In genomic region chr2:131908351-131908861, GRCm38 (mm10) we compare ENCODE assay signal across 18 mouse cellular contexts. TPM values are rescaled to one million over a fixed set of nuclear protein-coding genes. Genes with fewer than 3 reads are reported as not detected.
DNase-seq lines count a peak whose midpoint lies in the region; ATAC-seq lines count a peak whose summit lies in the region.
"Had no signal": no experiment of that assay in that cellular context is flagged by ENCODE, and none has a peak within 500 bp of the region (broad histone marks: within the 10 kb centered on the region; RNA-seq: fewer than 3 reads in every experiment).

No protein-coding gene starts in this region.

- intact Hi-C loops in heart, postnatal 10 days (cut with DNase I): no loop called here

- H3K4me1 ChIP-seq in heart, embryonic 12.5 days (replicated peaks): peaks cover 33% of the 10 kb centered on the region
- H3K4me1 ChIP-seq in forebrain, embryonic 10.5 days: peaks cover 53% of the 10 kb centered on the region
- H3K4me1 ChIP-seq: stomach, embryonic 15.5 days had no signal

- H3K4me3 ChIP-seq in heart, embryonic 12.5 days: no peak overlapping the region
- H3K4me3 ChIP-seq in forebrain, embryonic 10.5 days: no peak overlapping the region
- H3K4me3 ChIP-seq: stomach, embryonic 15.5 days had no signal

- ATAC-seq in heart, embryonic 12.5 days (ENCODE audit: insufficient number of reproducible peaks, low FRiP score): no peak
- ATAC-seq: CD4-positive, CD25-positive, alpha-beta regulatory T cell, adult 4 months; midbrain, embryonic 15.5 days had no signal

- H3K27me3 ChIP-seq in heart, embryonic 12.5 days (replicated peaks): no peaks in the 10 kb centered on the region
- H3K27me3 ChIP-seq in forebrain, embryonic 10.5 days (ENCODE audit: poor library complexity, severe bottlenecking): peaks cover 31% of the 10 kb centered on the region
- H3K27me3 ChIP-seq: lung, embryonic 15.5 days; midbrain, embryonic 15.5 days; stomach, embryonic 15.5 days had no signal

- peak; percentile 56 to 63 for DNase-seq in heart, adult 18-20 months
- peak; percentile 34 for DNase-seq in NIH3T3 (ENCODE audit: low read depth)
- peak; percentile 32 to 56 for DNase-seq in heart, postnatal 10 days
- peak; percentile 18 for DNase-seq in kidney, postnatal 10 days
- DNase-seq in forebrain, embryonic 10.5 days (ENCODE audit: extremely low spot score, low spot score): no peak
- DNase-seq in layer of hippocampus, postnatal 36 days: no peak
- DNase-seq: right cerebral cortex, postnatal 25 days had no signal

- H3K4me2 ChIP-seq in heart, embryonic 12.5 days: no peak overlapping the region

- no peak overlapping the region for H3K27ac ChIP-seq in heart, embryonic 12.5 days (ENCODE audit: poor library complexity, severe bottlenecking)
- no peak overlapping the region for H3K27ac ChIP-seq in forebrain, embryonic 10.5 days
- H3K27ac ChIP-seq: hindbrain, embryonic 10.5 days; lung, embryonic 15.5 days; midbrain, embryonic 15.5 days; stomach, embryonic 15.5 days had no signal

- H3K9me3 ChIP-seq in heart, embryonic 12.5 days (replicated peaks): no peaks in the 10 kb centered on the region
- no peaks in the 10 kb centered on the region for H3K9me3 ChIP-seq in forebrain, embryonic 10.5 days
- H3K9me3 ChIP-seq: hindbrain, embryonic 10.5 days; lung, embryonic 15.5 days; midbrain, embryonic 15.5 days; stomach, embryonic 15.5 days had no signal

- no peaks in the 10 kb centered on the region for H3K36me3 ChIP-seq in heart, embryonic 12.5 days
- no peaks in the 10 kb centered on the region for H3K36me3 ChIP-seq in forebrain, embryonic 10.5 days (replicated peaks)
- H3K36me3 ChIP-seq: hindbrain, embryonic 10.5 days; lung, embryonic 15.5 days; midbrain, embryonic 15.5 days; stomach, embryonic 15.5 days had no signal

- H3K9ac ChIP-seq in heart, embryonic 12.5 days: no peak overlapping the region
- H3K9ac ChIP-seq: lung, embryonic 15.5 days; midbrain, embryonic 15.5 days; stomach, embryonic 15.5 days had no signal

- WGBS in heart, embryonic 12.5 days: 84% methylated on average over 7 of the region's 7 CpGs
- 87% methylated on average over 7 of the region's 7 CpGs for WGBS in forebrain, embryonic 10.5 days

RNA-seq across cellular contexts. Expression of gene Prnp, which starts 1.3 kb away (rescaled TPM):
- total RNA-seq in heart, adult 18-20 months (2021): 100 to 1,000 TPM; 127 to 135 TPM
- polyA plus RNA-seq in heart, embryonic 12.5 days (2016; fragmentation: Nextera tagmentation; extraction: Ambion mirVana): 83.6 and 89.1 TPM in 2 replicates
- total RNA-seq in heart, postnatal 10 days (2021): 100 to 1,000 TPM in 1 of 2 experiments, 10 to 100 TPM in 1; 83.6 to 102 TPM
- polyA plus RNA-seq in forebrain, embryonic 10.5 days (2016; fragmentation: Nextera tagmentation; extraction: Ambion mirVana): 19.6 and 23.2 TPM in 2 replicates
- total RNA-seq in layer of hippocampus, postnatal 36 days (2021): 100 to 1,000 TPM; 922 to 985 TPM

RNA-seq across cellular contexts. Expression of gene Prn, which starts 1.4 kb away (rescaled TPM):
- total RNA-seq in heart, adult 18-20 months (2021): under 1 TPM; 0.42 to 0.64 TPM
- polyA plus RNA-seq in heart, embryonic 12.5 days (2016; fragmentation: Nextera tagmentation; extraction: Ambion mirVana): 0.24 TPM in 1 of 2 replicates, not detected in the other
- 1 to 10 TPM; 1.4 to 6.6 TPM for total RNA-seq in heart, postnatal 10 days (2021)
- polyA plus RNA-seq in forebrain, embryonic 10.5 days (2016; fragmentation: Nextera tagmentation; extraction: Ambion mirVana): not detected in 2 replicates
- not detected for total RNA-seq in layer of hippocampus, postnatal 36 days (2021)
- total RNA-seq: gastrocnemius, adult 8-10 months had no signal
- polyA plus RNA-seq: CD4-positive, CD25-positive, alpha-beta regulatory T cell, adult 4 months; cerebellum, adult 2 months; embryonic facial prominence, embryonic 11.5 days; forebrain, embryonic 11.5 days; hindbrain, embryonic 10.5 days; large intestine, adult 2 months; lung, embryonic 15.5 days; midbrain, embryonic 15.5 days; stomach, embryonic 15.5 days had no signal

RNA-seq across cellular contexts. Expression of gene Prnd, which starts 42.3 kb away (rescaled TPM):
- 1 to 10 TPM in 1 of 2 experiments, not detected in 1; 1.7 TPM for total RNA-seq in heart, adult 18-20 months (2021)
- polyA plus RNA-seq in heart, embryonic 12.5 days (2016; fragmentation: Nextera tagmentation; extraction: Ambion mirVana): 5.4 and 6.2 TPM in 2 replicates
- 10 to 100 TPM; 16.1 to 26.7 TPM for total RNA-seq in heart, postnatal 10 days (2021)
- polyA plus RNA-seq in forebrain, embryonic 10.5 days (2016; fragmentation: Nextera tagmentation; extraction: Ambion mirVana): 3.9 and 4.2 TPM in 2 replicates
- under 1 TPM; 0.13 to 0.25 TPM for total RNA-seq in layer of hippocampus, postnatal 36 days (2021)

RNA-seq across cellular contexts. Expression of gene Erv3, which starts 48.9 kb away (rescaled TPM):
- total RNA-seq in heart, adult 18-20 months (2021): not detected
- polyA plus RNA-seq in heart, embryonic 12.5 days (2016; fragmentation: Nextera tagmentation; extraction: Ambion mirVana): not detected in 2 replicates
- not detected for total RNA-seq in heart, postnatal 10 days (2021)
- polyA plus RNA-seq in forebrain, embryonic 10.5 days (2016; fragmentation: Nextera tagmentation; extraction: Ambion mirVana): not detected in 2 replicates
- under 1 TPM; 0.18 to 0.22 TPM for total RNA-seq in layer of hippocampus, postnatal 36 days (2021)
- total RNA-seq: gastrocnemius, adult 8-10 months had no signal
- polyA plus RNA-seq: CD4-positive, CD25-positive, alpha-beta regulatory T cell, adult 4 months; embryonic facial prominence, embryonic 11.5 days; forebrain, embryonic 11.5 days; large intestine, adult 2 months; lung, embryonic 15.5 days; midbrain, embryonic 15.5 days; stomach, embryonic 15.5 days had no signal

Comparison
In these comparisons a context has a peak if more than half of its experiments do, and no peak if none do; other contexts are left out.
1. RNA of gene Prnd, which starts 42.3 kb away (total RNA-seq): 16.1 to 26.7 TPM in heart, postnatal 10 days; 1.7 TPM in heart, adult 18-20 months and 0.13 to 0.25 TPM in layer of hippocampus, postnatal 36 days; every median in the first group is over 4 times any median in the second.
2. DNase-seq: peak in heart, adult 18-20 months (2 of 2), NIH3T3 (single experiment), heart, postnatal 10 days (2 of 2) and kidney, postnatal 10 days (single experiment); none in forebrain, embryonic 10.5 days (single experiment) and layer of hippocampus, postnatal 36 days (0 of 2).
3. RNA of gene Prnp, which starts 1.3 kb away (total RNA-seq): 922 to 985 TPM in layer of hippocampus, postnatal 36 days; 127 to 135 TPM in heart, adult 18-20 months and 83.6 to 102 TPM in heart, postnatal 10 days; every median in the first group is over 4 times any median in the second.